Mouse (Mus musculus) liver, embryonic 15.5 days (tissue): ENCODE data around the gene Ndrg4. TPM values are rescaled to one million over a fixed set of nuclear protein-coding genes. Genes with fewer than 3 reads are reported as not detected.

ENCODE experiments used
- ATAC-seq: fragments of 200-750 bp; cut with Nextera tagmentation; 2 replicates; pipeline ENCODE4 v1.8.0; 2017; ENCODE audit warnings: moderate number of reproducible peaks, mild to moderate bottlenecking, moderate library complexity; ENCODE audit not compliant: insufficient read depth
- H3K27ac ChIP-seq: fragments of 300-500 bp; sonication (generic); replicated peaks from 2 replicates; pipeline ENCODE4 v1.5.1; 2015; ENCODE audit warnings: mild to moderate bottlenecking, inconsistent platforms
- H3K27me3 ChIP-seq: fragments of 300-500 bp; sonication (generic); 2 replicates; pipeline ENCODE4 v1.6.1; 2015; ENCODE audit warnings: mild to moderate bottlenecking, inconsistent platforms
- H3K36me3 ChIP-seq: fragments of 300-500 bp; sonication (generic); replicated peaks from 2 replicates; pipeline ENCODE4 v1.6.1; 2015; ENCODE audit warnings: moderate library complexity, mild to moderate bottlenecking, inconsistent platforms
- H3K4me1 ChIP-seq: fragments of 300-500 bp; sonication (generic); replicated peaks from 2 replicates; pipeline ENCODE4 v1.6.1; 2015; ENCODE audit warnings: inconsistent platforms
- H3K4me2 ChIP-seq: fragments of 300-500 bp; sonication (generic); 2 replicates; pipeline ENCODE4 v1.6.1; 2015; ENCODE audit warnings: moderate library complexity, mild to moderate bottlenecking, inconsistent platforms
- H3K4me3 ChIP-seq: fragments of 300-500 bp; sonication (generic); replicated peaks from 2 replicates; pipeline ENCODE4 v1.5.1; 2015; ENCODE audit warnings: mild to moderate bottlenecking, inconsistent platforms
- H3K9ac ChIP-seq: fragments of 300-500 bp; sonication (generic); 2 replicates; pipeline ENCODE4 v1.6.1; 2015; ENCODE audit warnings: moderate library complexity, mild to moderate bottlenecking, inconsistent platforms
- H3K9me3 ChIP-seq: fragments of 300-500 bp; sonication (generic); replicated peaks from 2 replicates; pipeline ENCODE4 v1.6.1; 2016; ENCODE audit warnings: inconsistent platforms
- WGBS: fragments of 180-500 bp; shearing (Covaris S2); methylation state at CpG from one replicate; pipeline ENCODE4 v1.1.7; 2015; ENCODE audit warnings: mixed read lengths; ENCODE audit not compliant: insufficient replicate concordance; 5-methylcytosine and 5-hydroxymethylcytosine counted together
- polyA plus RNA-seq: library from polyadenylated mRNA; unstranded; fragments of >200 nt; fragmentation: Nextera tagmentation; extraction: Ambion mirVana; gene quantifications from 2 replicates; pipeline ENCODE4 v1.2.1, GENCODE M21; 2015

Gene Ndrg4
- polyA plus RNA-seq = 0.98 and 1.1 TPM in 2 replicates

GRCm38 (mm10) chr8:95676631-95677030, at the start of gene Ndrg4:
Ndrg4 (plus strand) TSS chr8:95676980.
- H3K4me2 ChIP-seq = peak within 1 kb of the TSS; percentile 64
- no peak within 1 kb of the TSS for H3K9ac ChIP-seq
- H3K4me3 ChIP-seq = peak within 1 kb of the TSS; percentile 43
- no peaks in the 10 kb centered on the region for H3K9me3 ChIP-seq
- ATAC-seq = no peak
- H3K36me3 ChIP-seq = no peaks in the 10 kb centered on the region
- WGBS = 36% methylated on average over 9 of the region's 9 CpGs
- peaks cover 93% of the 10 kb centered on the region for H3K27me3 ChIP-seq
- H3K4me1 ChIP-seq = peaks cover 7% of the 10 kb centered on the region; the same call in 1 of the 2 replicates
- H3K27ac ChIP-seq = no peak within 1 kb of the TSS

- Histone ChIP-seq H3K4me3 (peak overlapping the region; percentile 76), H3K27me3 (peaks cover 9% of the 10 kb centered on the region), H3K4me1 (peaks cover 21% of the 10 kb centered on the region), H3K36me3 (peaks cover 3% of the 10 kb centered on the region; the same call in 1 of the 2 replicates), H3K9ac (no peak overlapping the region), H3K9me3 (no peaks in the 10 kb centered on the region), H3K4me2 (peak overlapping the region; percentile 75), H3K27ac (no peak overlapping the region)
- no peak for ATAC-seq
- 74% methylated on average over 6 of the region's 6 CpGs for WGBS
Measured at GRCm38 (mm10) chr8:95632840-95633239, 43.9 kb upstream of the Ndrg4 start.

- Histone ChIP-seq H3K27ac (0 out of 2 replicates have a peak within 1 kb of the TSS, but pooled peaks have one; percentile 34), H3K27me3 (peaks cover 5% of the 10 kb centered on the region), H3K36me3 (peaks cover 7% of the 10 kb centered on the region; the same call in 1 of the 2 replicates), H3K9me3 (no peaks in the 10 kb centered on the region), H3K4me2 (peak within 1 kb of the TSS; percentile 75), H3K4me3 (peak within 1 kb of the TSS; percentile 76), H3K9ac (peak within 1 kb of the TSS; percentile 74), H3K4me1 (peaks cover 21% of the 10 kb centered on the region)
- under 1% methylated on average over 52 of the region's 52 CpGs for WGBS
- peak; percentile 91 for ATAC-seq
Measured at GRCm38 (mm10) chr8:95633262-95634062, 43.3 kb upstream of the Ndrg4 start, which contains the start of gene Gins3. Gins3 (plus strand) TSS chr8:95633453.

GRCm38 (mm10) chr8:95634063-95634340, 42.8 kb upstream of the Ndrg4 start:
- H3K4me1 ChIP-seq = peaks cover 21% of the 10 kb centered on the region
- peaks cover 3% of the 10 kb centered on the region for H3K27me3 ChIP-seq
- peak overlapping the region; percentile 75 for H3K4me2 ChIP-seq
- peak overlapping the region; percentile 74 for H3K9ac ChIP-seq
- H3K36me3 ChIP-seq = peaks cover 12% of the 10 kb centered on the region
- peak overlapping the region; percentile 76 for H3K4me3 ChIP-seq
- no peaks in the 10 kb centered on the region for H3K9me3 ChIP-seq
- 0 out of 2 replicates have a peak overlapping the region, but pooled peaks have one; percentile 34 for H3K27ac ChIP-seq
- ATAC-seq = no peak
- WGBS = 1% methylated on average over 6 of the region's 6 CpGs

- Histone ChIP-seq H3K36me3 (peaks cover 31% of the 10 kb centered on the region), H3K27ac (no peak overlapping the region), H3K4me1 (peaks cover 5% of the 10 kb centered on the region; the same call in 1 of the 2 replicates), H3K9ac (no peak overlapping the region), H3K9me3 (no peaks in the 10 kb centered on the region), H3K4me2 (no peak overlapping the region), H3K4me3 (no peak overlapping the region), H3K27me3 (no peaks in the 10 kb centered on the region)
- no peak for ATAC-seq
- 74% methylated on average over 2 of the region's 2 CpGs for WGBS
Measured at GRCm38 (mm10) chr8:95644942-95645341, 31.8 kb upstream of the Ndrg4 start.

GRCm38 (mm10) chr8:95648251-95648650, 28.5 kb upstream of the Ndrg4 start:
- peak; percentile 44; the same call in 1 of the 2 replicates for ATAC-seq
- H3K27ac ChIP-seq = no peak overlapping the region
- peaks cover 15% of the 10 kb centered on the region for H3K36me3 ChIP-seq
- H3K9me3 ChIP-seq = no peaks in the 10 kb centered on the region
- 32% methylated on average over 3 of the region's 3 CpGs for WGBS
- peaks cover 5% of the 10 kb centered on the region; the same call in 1 of the 2 replicates for H3K4me1 ChIP-seq
- no peaks in the 10 kb centered on the region for H3K27me3 ChIP-seq
- no peak overlapping the region for H3K4me3 ChIP-seq
- H3K9ac ChIP-seq = no peak overlapping the region
- H3K4me2 ChIP-seq = no peak overlapping the region

GRCm38 (mm10) chr8:95653351-95653750, 23.4 kb upstream of the Ndrg4 start:
- no peak overlapping the region for H3K27ac ChIP-seq
- H3K27me3 ChIP-seq = no peaks in the 10 kb centered on the region
- no peaks in the 10 kb centered on the region for H3K36me3 ChIP-seq
- H3K4me1 ChIP-seq = peaks cover 2% of the 10 kb centered on the region; the same call in 1 of the 2 replicates
- no peak overlapping the region for H3K4me2 ChIP-seq
- no peaks in the 10 kb centered on the region for H3K9me3 ChIP-seq
- no peak overlapping the region for H3K9ac ChIP-seq
- ATAC-seq = no peak
- WGBS = 52% methylated on average over 5 of the region's 5 CpGs
- H3K4me3 ChIP-seq = no peak overlapping the region

GRCm38 (mm10) chr8:95655831-95656230, 20.9 kb upstream of the Ndrg4 start:
- no peak overlapping the region for H3K9ac ChIP-seq
- no peak for ATAC-seq
- no peaks in the 10 kb centered on the region for H3K9me3 ChIP-seq
- no peaks in the 10 kb centered on the region for H3K36me3 ChIP-seq
- H3K4me2 ChIP-seq = no peak overlapping the region
- 62% methylated on average over 7 of the region's 7 CpGs for WGBS
- H3K27me3 ChIP-seq = no peaks in the 10 kb centered on the region
- H3K4me1 ChIP-seq = no peaks in the 10 kb centered on the region
- no peak overlapping the region for H3K4me3 ChIP-seq
- H3K27ac ChIP-seq = no peak overlapping the region

- H3K4me2 ChIP-seq = no peak overlapping the region
- H3K9ac ChIP-seq = no peak overlapping the region
- 49% methylated on average over 5 of the region's 5 CpGs for WGBS
Measured at GRCm38 (mm10) chr8:95656316-95657002, 20.3 kb upstream of the Ndrg4 start.

GRCm38 (mm10) chr8:95657523-95657922, 19.3 kb upstream of the Ndrg4 start:
- H3K9me3 ChIP-seq = no peaks in the 10 kb centered on the region
- no peak overlapping the region for H3K4me3 ChIP-seq
- H3K27ac ChIP-seq = no peak overlapping the region
- no peaks in the 10 kb centered on the region for H3K4me1 ChIP-seq
- no peak for ATAC-seq
- H3K36me3 ChIP-seq = no peaks in the 10 kb centered on the region
- no peaks in the 10 kb centered on the region for H3K27me3 ChIP-seq
- H3K9ac ChIP-seq = no peak overlapping the region
- 40% methylated on average over 2 of the region's 2 CpGs for WGBS
- H3K4me2 ChIP-seq = no peak overlapping the region

More at GRCm38 (mm10) chr8:95656316-95657002, 20.3 kb upstream of the Ndrg4 start:
- H3K9me3 ChIP-seq = no peaks in the 10 kb centered on the region
- no peaks in the 10 kb centered on the region for H3K27me3 ChIP-seq
- no peak overlapping the region for H3K27ac ChIP-seq
- no peak overlapping the region for H3K4me3 ChIP-seq
- no peak for ATAC-seq
- no peaks in the 10 kb centered on the region for H3K4me1 ChIP-seq
- H3K36me3 ChIP-seq = no peaks in the 10 kb centered on the region

GRCm38 (mm10) chr8:95660334-95660882, 16.4 kb upstream of the Ndrg4 start:
- Histone ChIP-seq H3K9ac (no peak overlapping the region), H3K27ac (no peak overlapping the region), H3K36me3 (no peaks in the 10 kb centered on the region), H3K4me3 (no peak overlapping the region), H3K4me1 (no peaks in the 10 kb centered on the region), H3K27me3 (no peaks in the 10 kb centered on the region), H3K4me2 (no peak overlapping the region), H3K9me3 (no peaks in the 10 kb centered on the region)
- 75% methylated on average over 6 of the region's 6 CpGs for WGBS
- no peak for ATAC-seq
